Mouse (Mus musculus) hindbrain, postnatal 0 days (tissue): Measurements from ENCODE around the gene Hist1h3b. TPM values are rescaled to one million over a fixed set of nuclear protein-coding genes. Genes with fewer than 3 reads are reported as not detected.
"Not testable (repeated sequence)": the region's sequence is repeated elsewhere in the genome, so short reads cannot be mapped to it uniquely, and the experiment has no call there.

Experiments
- ATAC-seq: fragments of 200-750 bp; cut with Nextera tagmentation; 2 replicates; pipeline ENCODE4 v1.8.0; 2017; ENCODE audit warnings: mild to moderate bottlenecking, moderate TSS enrichment, moderate library complexity
- DNase-seq: peaks from one replicate; pipeline ENCODE4 v3.0.0-alpha.2; 2015; ENCODE audit warnings: low spot score
- H3K27ac ChIP-seq: fragments of 300-500 bp; sonication (generic); 2 replicates; pipeline ENCODE4 v1.5.1; 2014; ENCODE audit warnings: mild to moderate bottlenecking
- H3K27me3 ChIP-seq: fragments of 300-500 bp; sonication (generic); 2 replicates; pipeline ENCODE4 v1.6.1; 2014; ENCODE audit warnings: low read length, mixed read lengths; ENCODE audit not compliant: insufficient read depth
- H3K36me3 ChIP-seq: fragments of 300-500 bp; sonication (generic); 2 replicates; pipeline ENCODE4 v1.6.1; 2014; ENCODE audit warnings: low read length, mixed read lengths; ENCODE audit not compliant: insufficient read depth
- H3K4me1 ChIP-seq: fragments of 300-500 bp; sonication (generic); 2 replicates; pipeline ENCODE4 v1.6.1; 2014; ENCODE audit warnings: antibody characterized with exemption, low read length, mixed read lengths; ENCODE audit not compliant: insufficient read depth
- H3K4me2 ChIP-seq: fragments of 300-500 bp; sonication (generic); 2 replicates; pipeline ENCODE4 v1.6.1; 2014; ENCODE audit warnings: low read depth, mild to moderate bottlenecking, low read length, moderate library complexity, mixed read lengths
- H3K4me3 ChIP-seq: fragments of 300-500 bp; sonication (generic); 2 replicates; pipeline ENCODE4 v1.5.1; 2014; ENCODE audit warnings: low read length
- H3K9ac ChIP-seq: fragments of 300-500 bp; sonication (generic); replicated peaks from 2 replicates; pipeline ENCODE4 v1.6.1; 2014; ENCODE audit warnings: mild to moderate bottlenecking, low read length, moderate library complexity, mixed read lengths
- H3K9me3 ChIP-seq: fragments of 300-500 bp; sonication (generic); 2 replicates; pipeline ENCODE4 v1.6.1; 2016; ENCODE audit warnings: low read length, mixed read lengths
- CTCF ChIP-seq: IDR thresholded peaks from 2 replicates; pipeline ENCODE4 v1.5.1; 2016; ENCODE audit warnings: antibody characterized with exemption, control low read depth, low read depth
- WGBS: fragments of 180-500 bp; shearing (Covaris S2); extraction: QIAGEN DNeasy Blood & Tissue Kit; methylation state at CpG from one replicate; pipeline ENCODE4 v1.1.7; 2014; 5-methylcytosine and 5-hydroxymethylcytosine counted together
- polyA plus RNA-seq: library from polyadenylated mRNA; unstranded; fragments of >200 nt; fragmentation: Nextera tagmentation; extraction: Ambion mirVana; gene quantifications from 2 replicates; pipeline ENCODE4 v1.2.1, GENCODE M21; 2015
- total RNA-seq: library from RNA; depleted of rRNA; stranded (reverse); fragments of >200 nt; gene quantifications from 2 replicates; pipeline ENCODE4 v1.2.3, GENCODE M21; 2014; rRNA removed

The Hist1h3b gene
- total RNA-seq, result 956 and 1,079 TPM in 2 replicates
- polyA plus RNA-seq, result 2.6 and 3.2 TPM in 2 replicates

GRCm38 (mm10) chr13:23752067-23752741 is at the start of gene Hist1h3b:
Gene Hist1h3b (plus strand): TSS chr13:23752267.
- Histone ChIP-seq H3K4me2 (peak within 1 kb of the TSS; percentile 71), H3K27ac (peak within 1 kb of the TSS; percentile 92), H3K4me3 (peak within 1 kb of the TSS; percentile 40), H3K9ac (peak within 1 kb of the TSS; percentile 40; the same call in 1 of the 2 replicates)
- DNase-seq (peak; percentile 97), ATAC-seq (peak; percentile 84)
- not testable (repeated sequence) for H3K4me1 ChIP-seq, H3K36me3 ChIP-seq, H3K27me3 ChIP-seq, H3K9me3 ChIP-seq
- WGBS, result under 1% methylated on average over 16 of the region's 47 CpGs

- not testable (repeated sequence) for H3K27ac ChIP-seq, ATAC-seq, H3K9ac ChIP-seq, H3K27me3 ChIP-seq, H3K9me3 ChIP-seq, H3K36me3 ChIP-seq, H3K4me1 ChIP-seq, DNase-seq, H3K4me3 ChIP-seq, H3K4me2 ChIP-seq
- 89% methylated on average over 2 of the region's 2 CpGs for WGBS
Observed at GRCm38 (mm10) chr13:23702801-23703200, 49.3 kb upstream of the Hist1h3b start.

GRCm38 (mm10) chr13:23705751-23706356 is 46.2 kb upstream of the Hist1h3b start:
- H3K4me1 ChIP-seq, result no peaks in the 10 kb centered on the region
- H3K9me3 ChIP-seq, result no peaks in the 10 kb centered on the region
- H3K27ac ChIP-seq, result no peak overlapping the region
- no peak for TF ChIP-seq CTCF
- DNase-seq, result no peak
- 94% methylated on average over 7 of the region's 7 CpGs for WGBS
- H3K27me3 ChIP-seq, result no peaks in the 10 kb centered on the region
- no peak overlapping the region for H3K4me3 ChIP-seq
- no peaks in the 10 kb centered on the region for H3K36me3 ChIP-seq
- H3K4me2 ChIP-seq, result no peak overlapping the region
- no peak for ATAC-seq
- H3K9ac ChIP-seq, result no peak overlapping the region

- no peak for TF ChIP-seq CTCF
- DNase-seq (no peak), ATAC-seq (no peak)
- Histone ChIP-seq H3K9me3 (no peaks in the 10 kb centered on the region), H3K27me3 (no peaks in the 10 kb centered on the region), H3K9ac (no peak overlapping the region), H3K4me3 (no peak overlapping the region), H3K27ac (no peak overlapping the region), H3K4me1 (no peaks in the 10 kb centered on the region), H3K4me2 (no peak overlapping the region), H3K36me3 (no peaks in the 10 kb centered on the region)
- 96% methylated on average over 12 of the region's 12 CpGs for WGBS
Observed at GRCm38 (mm10) chr13:23706771-23707170, 45.3 kb upstream of the Hist1h3b start.

GRCm38 (mm10) chr13:23708041-23708440 is 44.0 kb upstream of the Hist1h3b start:
- no peaks in the 10 kb centered on the region for H3K36me3 ChIP-seq
- no peak overlapping the region for H3K27ac ChIP-seq
- H3K9ac ChIP-seq, result no peak overlapping the region
- no peaks in the 10 kb centered on the region for H3K4me1 ChIP-seq
- no peak for DNase-seq
- no peak overlapping the region for H3K4me3 ChIP-seq
- ATAC-seq, result no peak
- WGBS, result 84% methylated on average over 4 of the region's 4 CpGs
- no peak for TF ChIP-seq CTCF
- no peaks in the 10 kb centered on the region for H3K9me3 ChIP-seq
- no peaks in the 10 kb centered on the region for H3K27me3 ChIP-seq
- no peak overlapping the region for H3K4me2 ChIP-seq

GRCm38 (mm10) chr13:23708654-23709053 is 43.4 kb upstream of the Hist1h3b start:
- ATAC-seq, result no peak
- Histone ChIP-seq H3K27ac (no peak overlapping the region), H3K36me3 (no peaks in the 10 kb centered on the region), H3K27me3 (no peaks in the 10 kb centered on the region), H3K9ac (no peak overlapping the region), H3K4me1 (no peaks in the 10 kb centered on the region), H3K4me2 (no peak overlapping the region), H3K4me3 (no peak overlapping the region), H3K9me3 (no peaks in the 10 kb centered on the region)
- WGBS, result 73% methylated on average over 4 of the region's 4 CpGs
- no peak for TF ChIP-seq CTCF
- DNase-seq, result no peak
